Mouse (Mus musculus): ENCODE results near the gene Rcor2.

Rcor2 gene

GRCm38 (mm10) chr19:7267091-7267741 lies at the start of gene Rcor2:
Gene Rcor2, plus strand, starts transcription at chr19:7267325.
- no peak for DNase-seq (ENCODE audit: extremely low spot score, low read depth, low spot score)

- no peak for DNase-seq (ENCODE audit: extremely low spot score, low read depth, low spot score)
Measured at GRCm38 (mm10) chr19:7217926-7218267, 49.2 kb upstream of the Rcor2 start.

DNA sequence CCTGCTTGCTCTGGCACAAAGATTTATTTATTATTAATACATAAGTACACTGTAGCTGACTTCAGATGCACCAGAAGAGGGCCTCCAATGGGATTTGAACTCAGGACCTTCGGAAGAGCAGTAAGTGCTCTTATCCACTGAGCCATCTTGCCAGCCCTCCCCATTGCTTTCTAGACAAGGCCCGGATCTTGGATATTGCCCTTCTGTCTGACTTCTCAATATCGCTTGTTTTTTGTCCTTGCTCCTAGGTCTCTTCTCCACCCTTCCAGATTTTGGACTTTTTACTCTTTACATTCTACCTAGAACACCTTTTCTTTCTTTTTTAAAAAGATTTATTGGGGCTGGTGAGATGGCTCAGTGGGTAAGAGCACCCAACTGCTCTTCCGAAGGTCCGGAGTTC lies 48.4 kb upstream of the Rcor2 start:
- no peak for DNase-seq (ENCODE audit: extremely low spot score, low read depth, low spot score)

DNA sequence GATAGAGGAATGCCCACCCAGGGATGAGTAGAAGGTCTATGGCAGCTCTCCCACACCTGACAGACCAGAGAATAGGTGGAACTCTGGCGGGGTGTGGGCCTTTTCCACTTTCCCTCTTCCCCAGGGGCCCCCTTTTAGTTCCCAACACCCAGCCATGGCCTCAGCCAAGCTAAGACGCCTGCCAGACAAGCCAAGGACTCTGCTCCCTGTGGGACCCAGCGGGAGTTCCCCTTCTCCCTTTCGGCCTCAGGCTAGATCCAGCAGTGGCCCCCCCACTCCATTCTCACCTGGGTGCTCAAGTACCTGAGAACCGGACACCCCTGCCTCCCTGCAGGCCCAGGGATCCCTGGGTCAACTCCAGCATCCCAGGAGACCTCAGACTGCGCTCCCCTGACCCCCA lies 44.9 kb upstream of the Rcor2 start:
- DNase-seq (ENCODE audit: extremely low spot score, low read depth, low spot score): no peak

DNA sequence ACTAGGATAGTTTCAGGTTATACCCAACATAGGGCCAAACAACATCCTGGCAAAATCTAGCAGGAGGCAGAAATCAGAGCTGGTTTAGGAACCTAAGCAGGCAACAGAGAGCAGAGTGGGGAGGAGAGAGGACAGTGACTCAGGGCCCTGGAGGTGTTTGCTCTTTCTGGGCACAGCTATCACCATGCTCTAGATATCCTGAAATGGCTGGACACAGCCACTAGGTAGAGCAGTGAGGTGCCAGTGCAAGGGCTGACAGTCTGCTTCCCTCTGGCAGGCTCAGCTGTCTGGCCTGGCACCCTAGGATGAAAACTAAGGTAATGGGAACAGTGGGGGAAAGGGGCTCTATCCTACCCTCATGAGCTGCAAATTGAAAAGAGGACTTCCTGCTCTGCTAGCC lies 43.6 kb upstream of the Rcor2 start:
- DNase-seq (ENCODE audit: extremely low spot score, low read depth, low spot score): no peak

DNA sequence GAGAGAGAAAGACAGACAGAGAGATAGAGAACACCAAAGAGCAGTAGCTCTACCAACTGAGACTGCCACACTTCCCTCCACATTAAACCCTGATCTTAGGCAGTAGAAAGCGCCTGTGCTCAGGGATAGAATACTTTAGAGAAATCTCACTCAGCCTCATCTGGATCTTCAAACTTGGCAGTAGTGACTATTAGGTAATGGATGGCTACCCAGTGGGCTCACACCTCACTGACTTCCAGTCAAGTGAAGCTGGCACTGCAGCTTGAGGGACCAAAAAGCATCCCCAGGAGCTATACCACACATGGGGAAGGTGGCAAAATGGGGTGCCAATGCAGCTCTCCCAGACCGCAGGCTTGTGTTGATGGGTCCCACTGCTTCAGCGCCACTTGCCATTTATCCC lies 42.9 kb upstream of the Rcor2 start:
- DNase-seq (ENCODE audit: extremely low spot score, low read depth, low spot score): no peak

DNA sequence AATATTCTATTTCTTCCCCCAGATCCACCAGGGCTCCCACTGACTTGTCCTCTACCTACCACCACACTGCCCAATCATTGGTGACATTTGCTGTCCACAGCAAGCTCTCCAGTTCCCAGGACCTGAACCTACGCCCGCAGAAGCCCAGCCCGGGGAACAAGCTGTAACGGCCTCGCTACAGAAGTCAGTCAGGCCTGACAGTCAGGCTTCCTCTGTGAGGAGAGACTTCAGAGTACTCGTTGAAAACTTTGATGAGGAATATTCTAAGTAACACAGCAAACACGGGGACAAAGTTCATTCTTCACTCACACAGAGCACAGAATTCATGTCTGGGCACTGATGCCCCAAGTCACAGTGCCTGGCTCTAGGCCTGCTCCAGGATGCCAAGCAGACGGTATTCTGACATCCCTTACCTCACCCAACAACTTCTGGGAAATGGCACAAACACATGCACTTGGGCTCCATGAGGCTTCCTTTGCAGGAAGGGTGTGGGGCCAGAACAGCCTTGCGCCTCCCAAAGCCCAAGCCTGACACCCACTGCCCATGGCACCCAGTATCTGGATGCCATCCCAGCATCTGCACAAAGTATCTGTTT lies 41.9 kb upstream of the Rcor2 start:
- DNase-seq (ENCODE audit: extremely low spot score, low read depth, low spot score): no peak

DNA sequence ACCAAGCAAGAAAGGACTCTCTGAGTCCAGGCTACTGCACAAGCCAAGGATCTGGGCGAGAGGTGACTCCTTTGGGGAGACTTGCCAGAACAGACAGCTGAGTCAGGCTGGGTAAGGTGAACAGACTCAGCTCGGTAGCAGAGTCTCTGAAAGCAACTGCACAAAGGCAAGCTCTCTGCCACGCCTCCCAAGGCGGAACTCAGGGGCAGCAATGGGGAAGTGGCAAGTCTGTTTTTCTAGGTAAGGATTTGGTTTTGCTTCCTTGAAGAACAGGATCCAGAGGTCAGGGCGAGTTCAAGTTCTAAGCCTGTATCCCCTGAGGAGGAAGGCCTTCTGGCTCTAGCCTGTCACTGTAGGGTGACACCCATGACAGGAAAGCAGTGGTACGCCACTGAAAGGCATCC lies 40.6 kb upstream of the Rcor2 start:
- DNase-seq (ENCODE audit: extremely low spot score, low read depth, low spot score): no peak

DNA sequence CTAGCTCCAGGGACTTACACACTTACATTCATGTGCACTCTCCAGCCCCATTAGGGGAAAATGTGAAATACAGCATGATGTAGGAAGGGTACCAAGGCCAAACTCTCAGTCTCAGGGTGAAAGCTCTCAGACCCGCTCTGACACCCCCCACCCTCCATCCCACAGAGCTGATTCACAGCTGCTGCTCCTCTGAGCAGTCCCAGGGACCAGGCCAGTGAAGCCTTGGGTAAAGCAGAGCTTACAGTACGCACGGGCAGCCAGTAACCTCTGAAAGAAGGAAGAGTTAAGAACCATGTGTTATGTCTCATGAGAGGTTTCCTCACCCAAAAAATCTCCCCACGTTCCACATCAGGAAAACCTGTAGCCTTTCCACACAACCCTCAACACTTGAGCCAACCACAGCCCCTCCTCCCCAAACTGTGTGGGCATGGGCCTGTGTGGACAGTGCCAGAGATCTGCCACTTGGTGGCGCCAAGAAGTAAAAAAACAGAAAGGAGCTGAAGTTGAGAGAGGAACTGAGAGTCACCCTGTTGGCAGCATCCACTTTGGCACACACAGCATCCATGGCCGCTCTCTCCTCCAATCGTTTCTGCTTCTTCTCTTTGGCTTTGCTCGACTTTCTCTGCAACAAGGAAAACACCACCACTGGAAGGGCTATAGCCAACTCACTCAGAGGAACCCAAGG lies 32.4 kb upstream of the Rcor2 start:
- DNase-seq (ENCODE audit: extremely low spot score, low read depth, low spot score): no peak

DNA sequence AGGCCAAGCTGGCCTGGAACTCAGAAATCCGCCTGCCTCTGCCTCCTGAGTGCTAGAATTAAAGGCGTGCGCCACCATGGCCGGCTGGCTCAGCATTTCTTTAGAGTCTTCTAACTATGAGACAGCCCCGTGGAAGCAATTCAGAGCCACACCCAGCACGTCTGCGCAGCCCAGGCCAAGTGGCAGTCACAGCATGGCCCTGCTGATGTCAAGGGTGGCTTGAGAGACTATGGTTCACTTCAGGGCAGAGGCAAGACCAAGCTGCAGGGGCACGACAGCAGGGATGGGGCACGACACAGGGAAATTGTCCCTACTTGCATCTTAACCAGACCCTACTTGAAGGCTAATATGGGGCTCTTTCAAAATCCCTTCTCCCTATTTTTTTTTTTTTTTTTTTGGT lies 31.7 kb upstream of the Rcor2 start:
- DNase-seq (ENCODE audit: extremely low spot score, low read depth, low spot score): no peak

GRCm38 (mm10) chr19:7236011-7236410 lies 31.1 kb upstream of the Rcor2 start:
- no peak for DNase-seq (ENCODE audit: extremely low spot score, low read depth, low spot score)

GRCm38 (mm10) chr19:7236742-7237141 lies 30.4 kb upstream of the Rcor2 start:
- no peak for DNase-seq (ENCODE audit: extremely low spot score, low read depth, low spot score)

DNA sequence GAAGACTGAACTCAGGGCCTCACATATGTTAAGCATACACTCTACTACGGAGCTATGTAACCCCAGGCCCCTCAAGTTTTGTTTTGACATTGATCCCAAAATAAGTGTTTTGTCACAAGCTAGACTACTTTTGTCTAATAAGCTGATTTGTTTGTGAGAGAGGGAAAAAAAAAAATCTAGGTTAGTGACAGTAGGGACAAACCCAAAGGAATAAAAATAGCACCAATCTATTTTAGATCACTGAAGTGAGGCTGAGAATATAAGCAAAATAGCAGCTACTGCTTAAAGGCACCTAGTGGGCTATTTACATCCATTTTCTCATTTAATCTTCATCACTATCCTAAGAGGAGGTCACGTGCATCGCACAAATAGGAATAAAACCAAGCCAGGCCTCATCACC lies 27.6 kb upstream of the Rcor2 start:
- no peak for DNase-seq (ENCODE audit: extremely low spot score, low read depth, low spot score)

DNA sequence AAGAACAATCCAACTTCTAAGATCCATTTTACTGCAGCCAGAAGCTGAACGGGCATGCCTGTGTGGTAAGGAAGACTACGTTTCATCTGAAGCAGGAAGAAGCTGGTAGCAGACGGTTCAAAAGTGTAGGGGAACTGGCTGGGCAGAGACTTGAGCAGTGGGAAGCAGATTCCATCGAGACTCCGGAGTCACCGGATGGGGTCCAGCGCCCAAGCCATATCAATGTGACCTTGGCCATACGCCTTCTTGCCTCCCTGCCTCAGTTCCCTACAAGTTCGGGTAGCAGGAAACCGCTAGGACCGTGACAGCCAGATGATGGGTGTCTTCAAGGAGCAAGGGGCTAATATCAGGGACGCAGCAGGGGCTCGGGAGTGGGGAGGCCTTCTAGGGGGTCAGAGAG lies 26.8 kb upstream of the Rcor2 start:
- no peak for DNase-seq (ENCODE audit: extremely low spot score, low read depth, low spot score)

DNA sequence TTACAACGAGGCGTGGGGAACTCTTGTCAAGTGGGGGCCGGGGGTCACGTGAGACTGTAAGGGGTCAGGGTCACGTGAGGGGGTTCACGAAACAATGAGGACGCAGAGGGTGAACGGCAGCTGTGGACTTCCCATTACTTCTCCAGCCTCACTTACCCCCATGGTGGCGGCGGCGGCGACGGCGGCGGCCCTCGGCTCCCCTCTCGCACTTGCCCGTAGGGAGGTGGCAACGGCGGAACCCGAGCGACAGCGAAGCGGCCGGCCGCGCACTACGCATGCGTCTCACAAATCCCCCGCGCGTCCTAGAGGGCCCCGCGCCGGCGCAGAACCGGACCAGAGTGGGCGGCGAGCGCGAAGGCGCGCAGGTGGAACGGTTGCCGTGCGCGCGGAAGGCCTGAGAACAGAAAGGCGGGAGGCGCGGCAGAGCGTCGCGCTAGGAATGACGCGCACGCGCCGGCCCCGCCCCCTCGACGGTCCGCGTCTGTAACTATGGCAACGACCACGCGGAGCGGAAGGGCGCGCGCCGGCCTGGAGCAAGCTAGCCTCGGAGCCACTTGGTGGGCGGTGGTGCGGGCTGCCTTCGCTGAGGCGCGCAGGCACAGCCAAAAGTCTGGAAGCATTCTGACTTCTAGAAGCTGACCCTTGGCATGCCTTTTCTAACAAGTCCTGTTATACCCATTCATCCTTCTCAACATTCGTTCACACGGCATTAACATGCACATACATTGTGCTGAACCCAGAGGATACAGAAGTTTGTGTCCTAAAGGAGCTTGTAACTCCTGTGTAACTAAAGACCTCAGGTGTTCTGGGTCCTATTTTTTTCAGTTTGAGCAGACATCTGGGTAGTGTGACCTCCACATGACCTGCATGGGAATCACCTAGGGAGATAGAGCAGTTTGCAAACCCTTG lies 26.1 kb upstream of the Rcor2 start, which contains the start of gene Naa40:
Gene Naa40 (minus strand): TSS at position 402 of the 909 bp plus-strand sequence.
- DNase-seq (ENCODE audit: extremely low spot score, low read depth, low spot score): peak; percentile 71

- no peak for DNase-seq (ENCODE audit: extremely low spot score, low read depth, low spot score)
Measured at GRCm38 (mm10) chr19:7246021-7246420, 21.1 kb upstream of the Rcor2 start.

DNA sequence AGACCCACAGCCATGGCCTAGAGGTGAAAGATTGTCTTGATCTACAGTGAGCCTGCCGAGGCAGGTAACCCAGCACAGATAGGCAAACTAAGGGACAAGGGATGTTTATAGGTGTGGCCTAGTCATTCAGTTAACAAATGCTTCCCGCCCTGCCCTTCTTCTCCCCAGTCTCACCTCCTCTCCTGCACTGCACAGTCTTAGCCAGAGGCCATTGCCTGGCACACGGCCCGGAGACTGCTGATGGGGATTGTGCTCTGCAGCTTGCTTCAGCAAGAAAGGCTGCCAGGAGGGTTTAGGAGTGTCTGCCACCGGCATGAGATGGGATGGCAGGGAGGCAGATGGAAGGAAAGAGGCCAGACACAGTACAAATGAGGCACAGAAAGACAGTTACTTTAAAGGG lies 9.2 kb upstream of the Rcor2 start:
- no peak for DNase-seq (ENCODE audit: extremely low spot score, low read depth, low spot score)

DNA sequence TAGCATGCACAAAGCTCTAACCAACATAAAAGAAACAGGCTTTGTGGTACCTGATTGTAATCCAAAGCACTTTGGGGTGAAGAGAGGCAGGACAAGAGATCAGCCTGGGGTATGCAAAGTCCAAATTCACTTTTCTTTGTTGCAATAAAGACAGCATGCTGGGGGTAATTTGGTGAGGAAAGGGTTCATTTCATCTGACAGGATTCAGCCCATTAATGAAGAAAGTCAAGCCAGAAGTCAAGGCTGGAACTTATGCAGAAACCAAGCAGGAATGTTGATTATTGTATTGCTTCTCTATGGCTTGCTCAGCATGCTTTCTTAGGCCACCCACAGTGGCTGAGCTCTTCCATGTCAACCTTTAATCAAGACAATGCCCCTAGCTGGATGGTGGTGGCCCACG lies 5.6 kb upstream of the Rcor2 start:
- DNase-seq (ENCODE audit: extremely low spot score, low read depth, low spot score): no peak

DNA sequence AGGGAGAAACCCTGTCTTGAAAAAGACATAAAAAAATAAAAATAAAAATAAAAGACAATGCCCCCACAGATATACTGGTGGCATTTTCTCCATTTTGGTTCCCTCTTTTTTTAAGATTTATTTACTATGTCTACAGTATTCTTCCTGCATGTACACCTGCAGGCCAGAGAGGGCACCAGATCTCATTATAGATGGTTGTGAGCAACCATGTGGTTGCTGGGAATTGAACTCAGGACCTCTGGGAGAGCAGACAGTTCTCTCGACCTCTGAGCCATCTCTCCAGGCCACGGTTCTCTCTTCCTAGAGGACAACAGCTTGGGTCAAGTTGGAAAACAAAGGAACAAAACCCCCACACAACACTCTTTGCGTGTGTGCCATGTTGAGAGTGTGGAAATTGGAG lies 5.2 kb upstream of the Rcor2 start:
- DNase-seq (ENCODE audit: extremely low spot score, low read depth, low spot score): no peak

GRCm38 (mm10) chr19:7262592-7262991 lies 4.5 kb upstream of the Rcor2 start:
- DNase-seq (ENCODE audit: extremely low spot score, low read depth, low spot score): no peak

DNA sequence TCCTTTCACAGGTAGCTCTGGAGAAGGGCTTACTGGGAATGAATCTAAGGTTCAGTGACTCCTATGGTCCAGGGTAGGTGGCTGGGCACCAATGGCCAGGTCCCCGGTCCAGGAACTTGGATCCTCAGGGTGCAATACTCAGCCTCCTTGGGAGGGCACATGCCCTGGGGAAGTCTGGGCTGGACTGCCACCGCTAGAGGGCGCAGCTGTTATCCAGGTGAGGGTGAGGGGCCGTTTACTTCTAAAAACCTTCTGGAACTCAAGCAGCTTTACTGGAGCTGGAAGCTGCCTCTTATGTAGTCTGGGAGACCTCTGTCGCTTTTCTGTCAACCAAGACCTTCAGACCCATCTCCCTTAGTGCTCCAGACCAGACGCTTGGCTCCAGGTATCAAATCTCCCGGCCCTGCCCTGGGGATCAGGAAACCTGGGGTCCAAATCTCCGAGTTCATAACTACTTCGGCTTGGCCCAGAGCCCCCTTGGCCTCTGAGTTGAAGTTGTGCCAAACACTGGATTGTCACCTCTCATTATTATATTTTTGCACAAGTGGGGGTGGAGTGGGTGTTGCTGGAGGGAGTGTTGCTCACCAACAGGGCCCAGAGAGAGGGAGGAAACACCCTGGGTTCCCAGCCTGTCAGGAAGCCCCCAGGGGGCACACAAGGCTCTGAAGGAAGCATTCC lies 2.9 kb upstream of the Rcor2 start:
- DNase-seq (ENCODE audit: extremely low spot score, low read depth, low spot score): no peak
